Mouse (Mus musculus) T-cell, adult 2 months (primary cell): ENCODE measurements around the gene Cryba4.

Source experiments
- DNase-seq: peaks from one replicate; pipeline ENCODE4 v3.0.0; 2022; ENCODE audit warnings: low spot score

Gene Cryba4

DNA sequence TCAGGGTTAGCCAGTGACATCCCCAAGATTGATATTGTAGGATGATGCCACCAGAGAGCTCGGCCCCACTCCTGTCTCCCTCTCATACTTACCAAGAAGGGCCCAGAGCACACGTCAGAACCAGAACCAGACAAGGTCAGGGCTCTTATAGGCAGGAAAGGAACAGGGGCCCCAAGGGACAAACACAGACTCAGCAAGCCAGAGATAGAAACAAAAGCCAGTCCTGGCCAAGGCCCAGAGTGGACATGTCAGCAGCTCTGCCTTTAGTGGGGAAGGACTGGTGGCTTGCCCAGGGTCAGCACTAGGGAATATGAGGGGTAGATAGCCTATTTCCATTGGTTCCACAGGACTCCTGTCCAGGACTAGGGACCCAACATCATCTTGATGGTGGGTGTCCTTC, at the start of gene Cryba4:
Gene Cryba4, minus strand, starts transcription at position 119 of the 400 bp plus-strand sequence.
- DNase-seq: no peak

DNA sequence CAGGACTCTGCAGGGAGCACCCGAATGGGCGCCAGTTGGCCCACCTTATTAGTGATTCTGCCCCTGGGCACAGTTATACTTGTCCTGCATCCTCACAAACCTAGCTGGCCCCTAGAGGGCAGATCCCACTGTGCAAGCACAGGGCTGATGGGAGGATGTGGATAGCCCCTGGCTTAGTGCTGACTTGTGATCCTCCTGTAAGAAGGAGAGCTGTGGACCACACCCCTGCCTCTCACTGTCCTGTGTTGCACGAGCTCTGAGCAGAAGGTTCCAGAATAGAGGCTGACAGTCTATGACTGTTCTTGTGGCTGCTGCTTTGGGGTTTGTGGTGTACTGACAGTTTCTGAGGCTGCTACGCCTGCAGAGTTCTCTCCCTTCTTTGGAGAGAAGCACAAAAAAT, 49.4 kb upstream of the Cryba4 start:
- DNase-seq: peak; percentile 68

DNA sequence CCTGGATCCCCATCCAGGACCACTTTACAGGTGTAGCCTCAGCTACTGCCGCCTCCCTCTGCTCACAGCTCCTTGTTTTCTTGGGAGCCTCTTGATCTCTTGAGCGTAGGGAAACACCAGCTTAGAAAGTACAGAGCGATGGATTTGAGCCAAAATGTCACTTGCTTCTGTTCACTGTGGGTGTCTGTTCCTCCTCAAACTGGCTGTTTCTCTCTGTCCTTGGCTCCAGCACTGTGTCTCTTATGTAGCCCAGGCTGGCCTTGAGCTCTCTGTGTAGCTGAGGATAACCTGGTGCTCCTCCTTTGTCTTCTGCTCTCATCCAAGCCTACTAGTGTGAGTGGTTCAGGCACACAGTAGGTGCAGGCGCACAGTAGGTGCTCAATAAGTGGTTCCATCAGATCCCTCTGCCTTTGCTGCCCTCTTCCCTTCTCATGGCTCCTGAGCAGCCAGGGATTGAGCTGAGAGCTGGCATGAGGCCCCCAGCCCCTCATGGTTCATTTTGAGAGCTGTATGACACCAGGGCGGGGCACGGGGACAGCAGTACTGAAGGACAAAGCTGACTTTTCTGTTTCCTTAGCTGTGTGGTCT, 48.5 kb upstream of the Cryba4 start:
- DNase-seq: no peak

DNA sequence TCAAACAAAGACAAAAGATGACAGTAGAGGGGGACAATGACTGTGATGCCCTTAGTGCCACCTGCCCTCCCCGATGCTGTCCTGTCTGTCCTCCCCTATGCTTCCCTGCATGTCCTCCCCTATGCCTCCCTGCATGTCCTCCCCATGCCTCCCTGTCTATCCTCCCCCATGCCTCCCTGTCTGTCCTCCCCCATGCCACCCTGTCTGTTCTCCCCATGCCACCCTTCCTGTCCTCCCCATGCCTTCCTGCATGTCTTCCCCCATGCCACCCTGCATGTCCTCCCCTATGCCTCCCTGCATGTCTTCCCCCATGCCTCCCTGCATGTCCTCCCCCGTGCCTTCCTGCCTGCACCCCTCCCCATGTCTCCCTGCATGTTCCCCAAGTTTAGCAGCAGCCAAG, 47.8 kb upstream of the Cryba4 start:
- DNase-seq: no peak

DNA sequence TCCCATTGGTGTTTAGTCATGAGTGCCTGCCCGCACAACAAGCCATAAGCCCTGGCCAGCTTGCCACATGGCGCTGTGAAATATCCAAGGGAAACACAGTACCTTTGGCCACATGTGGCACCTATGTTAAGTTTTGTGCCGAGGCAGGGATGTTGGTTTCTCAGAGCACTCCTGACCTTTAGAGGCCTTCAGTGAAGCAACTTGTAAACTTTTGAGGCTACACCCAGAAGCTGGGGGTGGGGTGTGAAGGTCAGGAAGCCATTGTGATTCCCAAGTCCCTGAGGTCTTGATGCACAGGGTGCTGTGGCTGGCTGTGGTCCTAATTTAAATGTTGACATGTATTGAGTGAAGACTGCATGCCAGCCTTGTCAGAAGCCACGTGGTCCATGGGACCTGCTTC, 47.1 kb upstream of the Cryba4 start:
- no peak for DNase-seq

DNA sequence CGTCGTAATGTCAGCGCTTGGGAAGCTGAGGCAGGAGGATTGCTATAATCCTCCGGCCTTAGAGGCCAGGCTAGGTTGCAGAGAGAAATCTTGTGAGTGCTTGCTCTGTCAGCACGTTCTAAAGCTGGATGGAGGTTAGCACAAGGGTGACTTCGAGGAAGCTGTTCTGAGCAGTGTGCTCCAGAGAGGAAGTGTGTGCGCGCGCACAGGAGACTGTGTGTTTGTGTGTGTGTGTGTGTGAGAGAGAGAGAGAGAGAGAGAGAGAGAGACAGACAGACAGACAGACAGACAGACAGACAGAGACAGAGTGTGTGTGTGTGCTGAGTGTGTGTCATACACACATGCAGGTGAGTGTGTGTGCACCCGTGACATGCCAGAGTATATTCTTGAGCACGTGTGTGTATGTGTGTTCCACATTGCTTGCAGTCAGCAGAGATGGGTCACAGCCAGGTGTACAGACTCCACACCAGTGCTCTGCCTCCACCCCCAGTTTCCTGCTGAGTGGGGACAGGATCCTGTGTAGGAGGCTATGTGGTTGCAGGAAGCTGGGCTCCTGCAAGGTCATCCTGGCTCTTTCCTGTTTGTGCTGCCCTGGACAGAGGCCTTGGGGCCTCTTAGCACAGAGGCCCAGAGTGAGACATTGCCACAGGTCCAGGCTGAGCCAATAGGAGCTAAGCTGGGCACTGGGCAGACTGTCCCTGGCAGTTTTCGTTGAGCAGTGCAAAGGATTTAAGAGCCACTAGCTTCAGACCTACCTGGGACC, 46.1 kb upstream of the Cryba4 start:
- peak; percentile 50 for DNase-seq

DNA sequence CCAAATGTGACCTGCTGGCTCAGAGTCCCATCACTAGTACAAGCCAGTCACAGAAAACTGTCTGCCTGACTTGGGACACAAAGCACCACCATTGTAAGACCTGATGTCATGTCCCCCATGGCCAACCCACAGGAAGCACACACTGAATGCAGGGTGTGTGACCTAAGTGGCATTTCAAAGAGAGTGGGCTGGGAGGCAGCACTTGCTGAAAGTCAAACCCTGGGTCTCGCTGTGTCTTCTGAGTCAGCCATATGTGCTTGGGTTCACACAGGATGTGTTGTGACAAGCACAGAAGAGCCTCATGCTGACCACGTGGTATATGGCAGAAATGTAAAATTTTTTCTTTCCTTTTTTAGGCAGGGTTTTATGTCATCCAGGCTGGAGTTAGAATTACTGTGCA, 44.9 kb upstream of the Cryba4 start:
- DNase-seq: peak; percentile 89

DNA sequence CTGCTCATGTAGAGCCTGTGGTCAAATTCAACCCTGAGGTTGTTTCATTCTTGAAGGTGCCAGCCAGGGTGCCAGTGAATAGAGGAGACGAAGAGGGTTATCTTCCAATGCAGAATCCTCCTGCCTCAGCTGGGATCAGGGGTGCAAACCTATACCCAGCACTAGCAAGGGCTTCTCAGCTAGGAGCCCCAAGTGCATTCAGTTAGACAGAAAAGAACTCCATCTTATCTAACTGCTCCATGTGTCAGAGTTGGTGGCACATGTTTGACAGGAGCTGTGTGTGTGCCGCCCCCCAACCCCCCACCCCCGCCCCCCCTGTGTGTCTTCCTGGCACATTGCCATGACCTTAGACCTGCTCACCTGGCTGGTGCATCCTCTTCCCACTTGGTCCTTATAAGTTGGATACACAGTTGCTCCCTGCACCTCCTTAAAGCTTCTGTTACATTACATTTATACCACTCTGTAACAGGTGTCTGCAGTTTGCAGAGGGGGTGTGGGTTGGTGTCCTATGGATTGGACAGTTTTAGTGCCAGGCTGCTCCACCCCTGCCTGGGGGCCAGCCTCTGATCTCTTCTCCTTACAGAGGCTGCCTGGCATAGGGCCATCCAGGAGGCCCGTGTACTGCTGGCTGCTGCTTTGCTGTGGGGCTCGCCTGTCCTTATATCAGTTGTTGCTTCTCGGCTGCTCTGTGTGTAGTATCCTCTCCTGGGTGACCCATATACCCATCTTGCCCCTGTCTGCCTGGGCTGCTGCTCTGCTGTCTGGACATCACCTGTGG, 44.3 kb upstream of the Cryba4 start:
- no peak for DNase-seq

DNA sequence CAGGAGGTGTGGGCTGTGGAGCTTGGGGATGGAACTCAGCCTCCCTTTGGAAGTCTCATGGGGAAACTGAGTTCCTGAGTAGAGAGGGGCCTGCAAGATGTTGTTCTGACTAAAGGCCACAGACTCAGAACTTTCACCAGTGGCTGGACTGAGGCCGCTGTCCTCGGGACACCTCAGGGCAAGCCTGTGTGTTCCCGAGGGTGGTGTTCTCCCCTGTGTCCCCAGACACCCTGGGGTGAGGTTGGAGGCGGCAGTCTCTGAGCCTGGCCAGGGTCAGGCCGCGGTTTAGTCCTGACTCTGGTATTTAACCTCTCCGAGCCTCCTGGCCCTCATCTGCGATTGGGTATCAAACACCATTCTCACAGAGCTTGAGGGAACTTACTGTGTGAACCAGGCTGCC, 43.2 kb upstream of the Cryba4 start:
- DNase-seq: no peak

DNA sequence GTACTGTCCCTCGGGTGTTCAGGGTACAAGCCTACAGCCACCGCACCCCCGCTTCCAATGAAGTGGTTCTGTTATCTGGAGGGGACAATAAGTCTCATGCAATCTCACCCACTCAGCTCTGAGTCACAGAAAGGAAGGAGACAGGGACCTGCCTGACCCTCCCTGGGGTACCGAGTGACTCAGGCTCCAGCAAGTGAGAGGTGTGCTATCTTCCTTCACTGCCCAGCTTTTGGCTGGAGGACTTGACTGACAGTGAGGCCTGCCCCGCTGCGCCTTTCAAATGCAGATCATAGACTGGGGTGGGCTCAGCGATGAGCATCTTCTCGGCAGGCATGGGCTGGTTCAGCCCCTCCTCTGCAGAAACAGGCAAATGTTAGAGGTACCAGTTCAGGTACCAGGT, 42.8 kb upstream of the Cryba4 start:
- peak; percentile 1 for DNase-seq

DNA sequence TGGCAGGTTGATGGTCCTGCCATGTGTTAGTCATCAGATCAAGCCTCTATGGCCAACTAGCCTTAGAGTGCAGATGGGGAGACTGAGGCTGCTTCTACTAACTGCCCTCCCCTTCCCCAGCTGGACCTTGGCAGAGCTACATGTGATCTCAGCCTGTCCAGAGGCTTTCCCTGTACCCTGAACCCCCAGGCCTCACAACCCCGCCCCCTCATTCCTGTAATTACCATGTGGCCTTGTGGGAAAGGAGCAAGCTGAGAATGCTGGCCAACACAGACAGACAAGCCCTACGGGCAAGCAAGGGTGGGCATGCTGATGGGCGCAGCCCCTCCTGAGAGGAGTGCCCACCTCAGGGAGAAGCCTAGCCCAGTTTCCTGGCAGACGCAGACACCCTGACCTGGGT, 42.4 kb upstream of the Cryba4 start:
- DNase-seq: peak; percentile 0

DNA sequence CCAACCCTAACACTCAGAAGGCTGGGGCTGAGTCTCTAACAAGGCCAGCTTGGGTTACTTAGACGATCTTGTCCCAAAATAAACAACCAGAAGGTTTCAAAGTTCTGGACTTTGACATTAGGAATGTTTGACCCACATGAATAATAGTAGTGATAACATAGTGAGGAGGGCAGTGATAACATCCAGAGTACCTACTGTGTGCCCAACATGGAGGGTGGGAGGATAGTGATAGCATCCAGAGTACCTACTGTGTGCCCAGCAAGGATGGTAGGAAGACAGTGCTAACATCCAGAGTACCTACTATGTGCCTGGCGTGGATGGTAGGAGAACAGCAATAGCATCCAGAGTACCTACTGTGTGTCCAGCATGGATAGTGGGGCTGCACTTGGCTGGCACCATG, 41.5 kb upstream of the Cryba4 start:
- no peak for DNase-seq

DNA sequence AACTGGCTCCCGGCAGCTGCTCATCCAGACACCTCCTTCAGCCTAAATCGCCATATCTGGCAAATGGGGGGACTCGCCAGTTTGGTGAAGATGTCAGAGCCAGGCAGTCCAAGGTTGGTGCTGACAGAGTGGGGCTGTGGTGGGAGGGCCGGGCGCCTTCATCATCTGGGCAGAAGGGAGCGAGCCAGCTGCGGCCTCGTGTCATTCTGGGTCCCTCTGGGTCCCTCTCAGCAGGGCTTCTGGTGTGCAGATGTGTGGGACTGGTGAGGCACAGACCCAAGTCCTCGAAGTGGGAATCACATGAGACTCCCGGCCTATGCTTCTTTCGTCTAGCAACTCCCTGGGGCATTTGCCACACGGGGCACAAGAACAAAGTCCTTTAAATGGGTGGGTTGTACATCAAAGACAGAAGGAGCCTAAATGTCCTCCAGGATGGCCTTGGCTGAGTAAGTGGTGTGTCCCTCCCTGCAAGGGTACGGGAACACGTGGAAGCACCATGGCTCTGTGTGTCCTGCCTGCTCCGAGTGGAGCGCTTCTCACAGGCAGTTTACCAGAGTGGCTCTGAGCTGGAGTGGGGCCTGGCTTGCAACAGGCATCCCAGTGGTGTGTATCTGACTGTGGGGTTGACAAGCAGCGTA, 40.1 kb upstream of the Cryba4 start:
- peak; percentile 0 for DNase-seq

DNA sequence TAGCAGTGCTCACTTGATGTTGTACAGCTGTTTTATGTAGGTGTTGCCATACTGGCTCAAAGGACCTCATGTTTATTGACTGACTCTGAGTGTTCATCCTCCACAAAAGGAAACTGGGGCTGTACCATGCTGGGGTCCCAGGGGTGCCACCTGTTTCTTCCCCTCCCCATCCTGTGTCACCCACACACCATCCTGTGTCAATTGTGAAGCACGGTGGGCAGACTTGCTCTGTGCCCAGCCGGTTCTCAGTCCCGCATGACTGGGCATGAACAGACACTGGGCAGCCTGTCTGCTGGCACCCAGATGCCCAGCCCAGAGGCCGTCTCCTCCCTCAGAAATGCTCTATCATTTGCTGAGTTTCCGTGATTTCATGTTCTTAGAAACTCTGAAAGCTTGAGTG, 39.5 kb upstream of the Cryba4 start:
- DNase-seq: peak; percentile 26

DNA sequence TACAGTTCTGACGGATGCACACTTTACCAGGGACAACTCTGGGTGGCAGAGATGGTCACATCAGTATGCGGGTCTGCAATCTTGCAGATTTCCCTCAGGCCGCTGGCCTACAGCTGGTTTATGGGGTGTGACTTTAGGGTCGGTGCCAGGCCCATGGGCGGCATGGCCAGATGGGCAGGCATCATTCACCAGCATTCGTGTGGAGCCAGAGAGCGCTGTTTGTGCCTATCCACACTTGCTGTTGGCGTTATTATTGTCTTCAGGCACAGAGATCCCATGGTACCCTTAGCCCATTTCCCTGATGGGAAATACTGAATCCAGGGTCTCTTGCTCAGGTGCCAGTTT, 38.2 kb upstream of the Cryba4 start:
- peak; percentile 0 for DNase-seq

DNA sequence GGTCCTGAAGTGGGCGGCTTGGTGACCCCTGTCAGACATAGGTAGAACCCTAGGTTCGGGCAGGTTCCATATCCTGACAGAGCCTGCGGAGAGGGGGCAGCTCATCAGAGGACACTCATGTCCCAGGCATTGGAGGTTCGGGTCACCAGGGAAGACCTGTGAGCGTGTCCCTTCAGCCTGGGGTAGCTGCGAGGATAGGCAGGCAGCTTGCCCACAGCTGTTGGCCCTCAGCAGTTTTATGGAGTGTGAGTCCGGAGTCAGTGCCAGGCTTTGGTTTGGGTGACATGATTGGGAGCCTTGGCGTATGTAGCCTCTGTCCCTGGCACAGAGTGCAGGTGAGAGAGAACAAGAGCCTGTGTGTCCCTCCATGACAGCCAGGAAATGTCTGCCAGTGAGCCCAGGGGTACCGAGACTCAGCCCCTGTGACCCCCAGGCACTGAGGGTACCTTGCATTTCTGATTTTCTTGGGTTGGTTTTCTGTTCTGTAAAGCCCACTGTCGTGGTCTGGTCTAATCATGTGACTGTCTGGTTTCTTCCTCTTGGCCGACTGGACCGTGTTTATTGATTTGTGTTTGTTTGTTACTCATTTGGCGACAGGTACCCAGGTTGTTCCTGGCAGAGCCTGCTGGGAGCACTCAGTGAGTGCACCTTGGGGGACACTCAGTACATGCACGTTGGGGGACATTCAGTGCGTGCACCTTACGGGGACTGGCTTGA, 37.7 kb upstream of the Cryba4 start:
- DNase-seq: peak; percentile 0

DNA sequence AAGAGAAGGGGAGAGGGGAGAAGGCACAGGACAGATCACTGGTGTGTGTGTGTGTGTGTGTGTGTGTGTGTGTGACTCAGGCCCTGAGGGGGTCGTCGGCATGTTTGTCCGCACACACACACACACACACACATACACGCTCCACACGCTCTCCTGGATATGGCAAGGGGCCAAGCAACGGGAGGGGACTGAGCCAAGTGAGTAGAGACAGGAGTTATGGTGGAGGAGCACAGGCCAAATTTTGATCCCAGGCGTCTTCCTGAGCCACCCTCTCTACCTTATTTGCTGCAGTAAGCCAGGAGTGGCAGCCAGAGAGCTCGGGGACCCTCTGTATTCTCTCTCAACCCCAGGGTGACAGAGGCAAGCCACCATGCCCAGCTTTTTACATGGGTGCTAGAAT, 36.9 kb upstream of the Cryba4 start:
- peak; percentile 0 for DNase-seq

DNA sequence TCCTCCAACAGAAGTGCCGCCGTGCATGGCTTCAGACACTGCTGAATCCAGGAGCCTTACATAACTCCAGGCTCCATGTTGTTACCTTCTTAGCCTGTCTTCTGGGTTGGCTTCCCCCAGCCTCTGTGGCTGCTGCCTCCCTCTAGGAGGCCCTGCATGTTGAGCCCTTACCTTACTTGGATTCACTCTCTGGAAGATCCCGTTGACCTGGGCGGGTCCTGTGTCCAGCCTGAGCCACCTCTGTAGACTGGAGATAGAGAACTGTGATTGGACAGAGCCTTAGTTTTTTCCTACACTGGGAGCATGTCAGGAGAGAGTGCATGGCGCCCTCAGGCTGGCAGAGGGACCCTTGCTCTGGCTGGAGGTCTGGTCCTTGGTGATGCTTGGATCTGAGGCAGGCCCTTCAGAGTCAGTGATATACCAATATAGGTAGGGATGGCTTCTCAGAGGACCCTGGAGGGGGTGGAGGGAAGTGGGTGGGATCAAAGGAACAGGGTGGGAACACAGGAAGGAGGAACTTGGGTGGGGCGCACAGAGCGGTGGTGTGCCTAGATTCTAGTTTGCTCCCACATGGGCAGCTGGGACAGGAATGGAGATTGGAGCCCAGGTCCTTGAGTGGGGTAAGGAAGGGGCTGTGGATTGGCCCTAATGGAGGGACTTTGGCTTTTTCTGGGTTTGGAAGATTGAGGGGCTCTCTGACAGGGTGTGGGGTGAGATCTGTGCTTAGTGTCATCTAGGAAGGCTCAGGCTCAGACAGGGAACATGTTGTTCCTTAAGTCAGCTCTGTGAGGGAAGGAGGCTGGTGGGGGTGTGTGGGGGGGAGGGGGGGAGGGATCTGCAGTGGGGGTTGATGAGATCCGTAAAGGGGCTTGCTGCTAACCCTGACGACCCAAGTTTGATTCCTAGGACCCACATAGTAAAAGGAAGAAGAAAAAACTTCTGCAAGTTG, 36.1 kb upstream of the Cryba4 start:
- DNase-seq: no peak

DNA sequence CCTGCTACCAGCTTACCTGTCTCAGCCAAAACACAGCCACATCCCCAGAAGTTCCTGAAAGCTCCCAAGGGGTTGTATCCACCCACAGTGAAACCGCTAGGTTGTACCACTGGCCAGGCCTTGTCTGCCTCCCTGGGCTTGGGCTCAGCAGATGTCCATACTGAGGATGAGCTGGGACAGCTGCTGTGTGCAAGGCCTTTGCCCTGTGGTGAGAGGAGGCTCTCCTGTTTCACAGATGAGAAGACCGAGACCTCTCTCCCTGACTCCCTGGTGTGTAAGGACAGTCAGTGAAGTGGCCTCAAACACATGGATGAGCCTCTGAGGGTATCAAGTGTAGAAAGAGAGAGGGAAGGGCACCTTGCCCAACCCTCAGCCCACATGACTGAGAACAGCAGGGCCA, 35.3 kb upstream of the Cryba4 start:
- DNase-seq: no peak

DNA sequence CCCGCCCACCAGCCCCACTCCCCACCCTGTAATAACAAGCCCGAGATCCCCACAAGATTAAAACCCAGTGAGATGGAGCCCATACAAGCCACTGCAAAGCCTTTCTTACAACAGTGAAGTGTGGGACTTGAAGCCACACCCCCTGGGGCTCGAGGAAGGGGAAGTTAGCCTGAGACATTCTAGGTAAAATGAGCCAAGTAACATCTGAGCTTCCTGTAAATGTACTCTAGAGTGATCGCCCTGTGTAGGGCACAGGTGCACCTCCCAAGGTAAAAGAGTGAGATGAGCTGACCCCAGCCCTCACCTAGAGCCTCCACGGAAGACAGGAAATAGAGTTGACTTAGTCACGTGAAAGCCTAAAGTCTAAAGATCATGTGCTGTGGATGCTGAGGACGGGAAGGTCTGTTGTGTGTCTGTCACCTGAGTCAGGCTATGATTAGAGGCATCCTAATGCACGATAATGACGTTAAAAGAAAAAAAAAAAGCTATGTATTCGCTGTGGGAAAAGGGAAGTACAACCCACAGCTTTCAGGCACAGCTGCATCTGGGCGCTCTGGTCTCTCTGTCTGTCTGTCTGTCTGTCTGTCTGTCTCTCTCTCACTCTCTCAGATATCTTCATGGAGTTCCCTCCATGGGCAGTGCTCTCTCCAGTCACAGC, 34.8 kb upstream of the Cryba4 start:
- DNase-seq: peak; percentile 79

DNA sequence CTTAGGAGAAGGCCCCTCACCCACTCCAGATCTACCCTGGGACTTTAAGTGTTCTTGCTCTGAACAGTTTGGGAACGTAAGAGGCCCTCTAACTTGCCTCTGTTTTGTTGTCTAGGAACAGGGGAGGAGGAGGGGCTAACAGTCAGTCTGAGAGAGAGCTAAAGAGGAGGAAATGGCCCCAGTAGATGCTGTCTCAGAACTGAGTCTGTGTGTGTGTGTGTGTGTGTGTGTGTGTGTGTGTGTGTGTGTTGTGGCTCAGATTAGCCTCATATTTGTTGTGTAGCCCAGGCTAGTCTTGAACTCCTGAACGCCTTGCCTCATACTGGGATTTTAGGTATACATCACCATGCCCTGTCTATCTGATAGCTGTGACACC, 34.3 kb upstream of the Cryba4 start:
- peak; percentile 74 for DNase-seq
